In genomic region chr3:90255194-90255565, GRCm38 (mm10) we compare ENCODE assay signal across 8 mouse cellular contexts. TPM values are rescaled to one million over a fixed set of nuclear protein-coding genes. Genes with fewer than 3 reads are reported as not detected.
DNase-seq lines count a peak whose midpoint lies in the region; ATAC-seq and TF ChIP-seq lines count a peak whose summit lies in the region.

No protein-coding gene starts in this region.

- TF ChIP-seq CTCF in kidney, adult 2 months (conservative IDR thresholded peaks at IDR 0.05; ENCODE audit: insufficient read depth, insufficient read length, low read depth, low read length), result no peak
- no peak for TF ChIP-seq CTCF in bone marrow, adult 2 months (IDR thresholded peaks at IDR 0.05; ENCODE audit: control insufficient read depth, insufficient read depth, low read length)

- no peaks in the 10 kb centered on the region for H3K36me3 ChIP-seq in kidney, adult 2 months (ENCODE audit: control insufficient read depth, insufficient read depth, low read length)
- peaks cover 44% of the 10 kb centered on the region for H3K36me3 ChIP-seq in hindbrain, embryonic 12.5 days
- peaks cover 47% of the 10 kb centered on the region for H3K36me3 ChIP-seq in midbrain, embryonic 13.5 days

- H3K27ac ChIP-seq in kidney, adult 2 months (ENCODE audit: insufficient read depth, low read depth, low read length), result no peak overlapping the region
- peak overlapping the region; percentile 79; the same call in 1 of the 2 replicates for H3K27ac ChIP-seq in bone marrow, adult 2 months (ENCODE audit: control insufficient read depth, insufficient read depth, low read depth, low read length, poor library complexity)
- no peak overlapping the region; the same call in 1 of the 2 replicates for H3K27ac ChIP-seq in hindbrain, embryonic 12.5 days
- no peak overlapping the region for H3K27ac ChIP-seq in midbrain, embryonic 13.5 days

- no peak for DNase-seq in kidney, adult 2 months
- no peak for DNase-seq in kidney, postnatal 36 days
- no peak for DNase-seq in retina, postnatal 1 day
- DNase-seq in adrenal gland, adult 18-20 months (ENCODE audit: low spot score in 2 of 2), result no peak
- no peak for DNase-seq in urinary bladder, adult 18-20 months (ENCODE audit: low spot score in 2 of 2)

- H3K9ac ChIP-seq in hindbrain, embryonic 12.5 days, result peak overlapping the region; percentile 90
- peak overlapping the region; percentile 81 for H3K9ac ChIP-seq in midbrain, embryonic 13.5 days (replicated peaks)

- no peak for ATAC-seq in hindbrain, embryonic 12.5 days (ENCODE audit: low FRiP score)
- no peak for ATAC-seq in midbrain, embryonic 13.5 days

- peak overlapping the region; percentile 91 for H3K4me3 ChIP-seq in kidney, adult 2 months (ENCODE audit: insufficient read depth, low read depth, low read length)
- peak overlapping the region; percentile 84 for H3K4me3 ChIP-seq in bone marrow, adult 2 months (replicated peaks; ENCODE audit: control insufficient read depth, low read depth, low read length)
- H3K4me3 ChIP-seq in hindbrain, embryonic 12.5 days, result peak overlapping the region; percentile 84
- H3K4me3 ChIP-seq in midbrain, embryonic 13.5 days (replicated peaks), result peak overlapping the region; percentile 87

- no peaks in the 10 kb centered on the region for H3K9me3 ChIP-seq in hindbrain, embryonic 12.5 days (replicated peaks)
- H3K9me3 ChIP-seq in midbrain, embryonic 13.5 days, result no peaks in the 10 kb centered on the region

- H3K27me3 ChIP-seq in kidney, adult 2 months (replicated peaks; ENCODE audit: control insufficient read depth, insufficient read depth, low read length), result no peaks in the 10 kb centered on the region
- no peaks in the 10 kb centered on the region for H3K27me3 ChIP-seq in hindbrain, embryonic 12.5 days
- no peaks in the 10 kb centered on the region for H3K27me3 ChIP-seq in midbrain, embryonic 13.5 days

- peaks cover 6% of the 10 kb centered on the region; the same call in 1 of the 2 replicates for H3K4me1 ChIP-seq in kidney, adult 2 months (ENCODE audit: control insufficient read depth, insufficient read depth, low read length)
- peaks cover 3% of the 10 kb centered on the region; the same call in 1 of the 2 replicates for H3K4me1 ChIP-seq in bone marrow, adult 2 months (ENCODE audit: control insufficient read depth, insufficient read depth, low read length)
- peaks cover 15% of the 10 kb centered on the region for H3K4me1 ChIP-seq in hindbrain, embryonic 12.5 days
- H3K4me1 ChIP-seq in midbrain, embryonic 13.5 days (replicated peaks), result peaks cover 20% of the 10 kb centered on the region

- WGBS in kidney, adult 2 months, result 1% methylated on average over 2 of the region's 2 CpGs
- WGBS in bone marrow, adult 2 months, result 1% methylated on average over 2 of the region's 2 CpGs
- WGBS in hindbrain, embryonic 12.5 days, result 25% methylated on average over 2 of the region's 2 CpGs
- 28% methylated on average over 2 of the region's 2 CpGs for WGBS in midbrain, embryonic 13.5 days

- H3K4me2 ChIP-seq in hindbrain, embryonic 12.5 days (replicated peaks), result peak overlapping the region; percentile 80
- H3K4me2 ChIP-seq in midbrain, embryonic 13.5 days (replicated peaks), result peak overlapping the region; percentile 92

- no peak for TF ChIP-seq POLR2A in kidney, adult 2 months (IDR thresholded peaks at IDR 0.05; ENCODE audit: low read depth, low read length)
- TF ChIP-seq POLR2A in bone marrow, adult 2 months (IDR thresholded peaks at IDR 0.05; ENCODE audit: borderline replicate concordance, control insufficient read depth, low read depth, low read length), result no peak

RNA-seq across cellular contexts. Expression of gene Crtc2, which starts 1.2 kb away (rescaled TPM):
- polyA plus RNA-seq in kidney, adult 2 months (2012; rRNA removed), result 48.2 and 57.6 TPM in 2 replicates
- polyA plus RNA-seq in bone marrow, adult 2 months (2011; ENCODE audit: insufficient read depth, insufficient read length, low replicate concordance, missing spikeins), result 45.5 and 67.3 TPM in 2 replicates
- 20.5 and 25.8 TPM in 2 replicates for polyA plus RNA-seq in hindbrain, embryonic 12.5 days (2016; fragmentation: Nextera tagmentation; extraction: Ambion mirVana)
- 16.9 and 21.4 TPM in 2 replicates for polyA plus RNA-seq in midbrain, embryonic 13.5 days (2015; fragmentation: Nextera tagmentation; extraction: Ambion mirVana)
- total RNA-seq in adrenal gland, adult 18-20 months (2021), result 10 to 100 TPM; 48.5 to 51.0 TPM

RNA-seq across cellular contexts. Expression of gene Slc39a1, which starts 7.2 kb away (rescaled TPM):
- polyA plus RNA-seq in kidney, adult 2 months (2012; rRNA removed), result 71.3 and 74.2 TPM in 2 replicates
- 11.6 and 29.3 TPM in 2 replicates for polyA plus RNA-seq in bone marrow, adult 2 months (2011; ENCODE audit: insufficient read depth, insufficient read length, low replicate concordance, missing spikeins)
- 46.8 and 46.9 TPM in 2 replicates for polyA plus RNA-seq in hindbrain, embryonic 12.5 days (2016; fragmentation: Nextera tagmentation; extraction: Ambion mirVana)
- polyA plus RNA-seq in midbrain, embryonic 13.5 days (2015; fragmentation: Nextera tagmentation; extraction: Ambion mirVana), result 57.0 and 60.9 TPM in 2 replicates
- total RNA-seq in adrenal gland, adult 18-20 months (2021), result 100 to 1,000 TPM; 115 to 116 TPM

RNA-seq across cellular contexts. Expression of gene Dennd4b, which starts 9.8 kb away (rescaled TPM):
- 12.3 and 13.6 TPM in 2 replicates for polyA plus RNA-seq in kidney, adult 2 months (2012; rRNA removed)
- 24.7 and 68.6 TPM in 2 replicates for polyA plus RNA-seq in bone marrow, adult 2 months (2011; ENCODE audit: insufficient read depth, insufficient read length, low replicate concordance, missing spikeins)
- 6.2 and 6.7 TPM in 2 replicates for polyA plus RNA-seq in hindbrain, embryonic 12.5 days (2016; fragmentation: Nextera tagmentation; extraction: Ambion mirVana)
- polyA plus RNA-seq in midbrain, embryonic 13.5 days (2015; fragmentation: Nextera tagmentation; extraction: Ambion mirVana), result 5.9 and 6.6 TPM in 2 replicates
- 1 to 10 TPM; 8.6 to 9.1 TPM for total RNA-seq in adrenal gland, adult 18-20 months (2021)

RNA-seq across cellular contexts. Expression of gene Creb3l4, which starts 11.9 kb away (rescaled TPM):
- polyA plus RNA-seq in kidney, adult 2 months (2012; rRNA removed), result 1.0 and 1.5 TPM in 2 replicates
- not detected in 2 replicates for polyA plus RNA-seq in bone marrow, adult 2 months (2011; ENCODE audit: insufficient read depth, insufficient read length, low replicate concordance, missing spikeins)
- polyA plus RNA-seq in hindbrain, embryonic 12.5 days (2016; fragmentation: Nextera tagmentation; extraction: Ambion mirVana), result 4.8 and 5.3 TPM in 2 replicates
- polyA plus RNA-seq in midbrain, embryonic 13.5 days (2015; fragmentation: Nextera tagmentation; extraction: Ambion mirVana), result 3.3 and 3.4 TPM in 2 replicates
- total RNA-seq in adrenal gland, adult 18-20 months (2021), result under 1 TPM; 0.36 to 0.38 TPM

RNA-seq across cellular contexts. Expression of gene Jtb, which starts 23.8 kb away (rescaled TPM):
- polyA plus RNA-seq in kidney, adult 2 months (2012; rRNA removed), result 60.7 and 74.7 TPM in 2 replicates
- polyA plus RNA-seq in bone marrow, adult 2 months (2011; ENCODE audit: insufficient read depth, insufficient read length, low replicate concordance, missing spikeins), result 38.7 and 72.7 TPM in 2 replicates
- polyA plus RNA-seq in hindbrain, embryonic 12.5 days (2016; fragmentation: Nextera tagmentation; extraction: Ambion mirVana), result 81.7 and 94.8 TPM in 2 replicates
- 90.2 and 97.6 TPM in 2 replicates for polyA plus RNA-seq in midbrain, embryonic 13.5 days (2015; fragmentation: Nextera tagmentation; extraction: Ambion mirVana)
- 10 to 100 TPM; 66.2 to 72.2 TPM for total RNA-seq in adrenal gland, adult 18-20 months (2021)
